Mouse (Mus musculus): ENCODE measurements around the gene Fiz1.

- TF ChIP-seq POLR2A (IDR thresholded peaks at IDR 0.05; ENCODE audit: control insufficient read depth, extremely low read depth, insufficient read depth, low read length, poor library complexity) (no peak), CTCF (IDR thresholded peaks at IDR 0.05; ENCODE audit: borderline replicate concordance, control insufficient read depth, extremely low read depth, insufficient read depth, low read length, poor library complexity) (no peak)
Observed at GRCm38 (mm10) chr7:4971710-4972109, 42.8 kb downstream of the Fiz1 start.

Measured in thymus, adult 2 months (tissue).